Mouse (Mus musculus): ENCODE measurements around the gene Rps6kb2.

GRCm38 (mm10) chr19:4139446-4139845 is 23.7 kb downstream of the Rps6kb2 start, which contains the start of gene Gpr152:
- TF ChIP-seq CTCF (IDR thresholded peaks at IDR 0.05; ENCODE audit: low read depth, low read length) (no peak), GATA1 (IDR thresholded peaks at IDR 0.05; ENCODE audit: borderline replicate concordance, low read length) (no peak), GATA2 (IDR thresholded peaks at IDR 0.05; ENCODE audit: borderline replicate concordance, low read depth, low read length) (no peak)
